Mouse (Mus musculus) megakaryocyte, embryonic 14.5 days (primary cell): Measurements from ENCODE around the gene Lrrc41. TPM values are rescaled to one million over a fixed set of nuclear protein-coding genes. Genes with fewer than 3 reads are reported as not detected.

Experiments
- H3K27me3 ChIP-seq: replicated peaks from 2 replicates; pipeline ENCODE3; 2012; ENCODE audit warnings: inconsistent platforms
- H3K36me3 ChIP-seq: replicated peaks from 2 replicates; pipeline ENCODE3; 2012; ENCODE audit warnings: low read length, inconsistent platforms, mixed read lengths
- H3K4me1 ChIP-seq: 2 replicates; pipeline ENCODE4 v1.6.1; 2012; ENCODE audit warnings: inconsistent platforms
- H3K4me3 ChIP-seq: replicated peaks from 2 replicates; pipeline ENCODE3; 2012; ENCODE audit warnings: moderate library complexity, mild to moderate bottlenecking, inconsistent platforms
- H3K9me3 ChIP-seq: 2 replicates; pipeline ENCODE4 v1.6.1; 2012; ENCODE audit warnings: inconsistent platforms
- FLI1 ChIP-seq: IDR thresholded peaks from 2 replicates; pipeline ENCODE4 v1.6.1; 2012; ENCODE audit warnings: low read length, inconsistent platforms, mixed read lengths
- GATA1 ChIP-seq: IDR thresholded peaks from 3 replicates; pipeline ENCODE4 v1.6.1; 2012; ENCODE audit warnings: mixed read lengths, low read length, inconsistent platforms, borderline replicate concordance
- polyA plus RNA-seq: library from polyadenylated mRNA; stranded (reverse); fragments of >175 nt; gene quantifications from 2 replicates; pipeline ENCODE4 v1.2.3, GENCODE M21; 2012; ENCODE audit warnings: low replicate concordance; ENCODE audit not compliant: insufficient read depth

Lrrc41 gene
- polyA plus RNA-seq, 1 experiment = 13.4 TPM

DNA sequence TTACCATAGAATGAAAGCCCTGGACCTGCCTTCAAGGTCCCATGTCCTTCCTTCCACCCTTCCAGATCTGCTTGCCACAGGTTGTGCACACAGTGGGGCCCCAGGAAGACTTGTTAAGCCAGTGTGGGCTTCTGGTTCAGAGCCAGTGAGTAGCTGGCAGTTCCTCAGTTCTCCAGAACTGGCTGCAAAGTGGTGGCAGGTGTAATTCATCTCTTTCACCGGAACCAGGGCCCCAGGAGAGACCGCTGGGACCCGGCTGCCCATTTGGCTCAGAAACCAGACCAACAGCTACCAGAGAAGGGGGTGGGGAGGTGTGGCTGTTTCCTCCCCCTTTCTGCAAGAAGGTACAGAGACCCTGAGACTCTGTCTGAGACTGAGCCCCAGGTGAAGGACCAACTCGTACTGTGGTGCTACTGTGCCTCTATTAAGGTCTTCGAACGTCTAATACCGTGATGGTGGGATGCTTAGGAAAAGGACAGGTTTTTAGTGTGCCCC, 68.3 kb downstream of the Lrrc41 start:
- TF ChIP-seq GATA1 (no peak), FLI1 (no peak)
- H3K4me1 ChIP-seq = peaks cover 20% of the 10 kb centered on the region
- peak overlapping the region; percentile 62 for H3K4me3 ChIP-seq
- H3K36me3 ChIP-seq = peaks cover 4% of the 10 kb centered on the region
- peaks cover 40% of the 10 kb centered on the region for H3K27me3 ChIP-seq
- peaks cover 6% of the 10 kb centered on the region for H3K9me3 ChIP-seq

DNA sequence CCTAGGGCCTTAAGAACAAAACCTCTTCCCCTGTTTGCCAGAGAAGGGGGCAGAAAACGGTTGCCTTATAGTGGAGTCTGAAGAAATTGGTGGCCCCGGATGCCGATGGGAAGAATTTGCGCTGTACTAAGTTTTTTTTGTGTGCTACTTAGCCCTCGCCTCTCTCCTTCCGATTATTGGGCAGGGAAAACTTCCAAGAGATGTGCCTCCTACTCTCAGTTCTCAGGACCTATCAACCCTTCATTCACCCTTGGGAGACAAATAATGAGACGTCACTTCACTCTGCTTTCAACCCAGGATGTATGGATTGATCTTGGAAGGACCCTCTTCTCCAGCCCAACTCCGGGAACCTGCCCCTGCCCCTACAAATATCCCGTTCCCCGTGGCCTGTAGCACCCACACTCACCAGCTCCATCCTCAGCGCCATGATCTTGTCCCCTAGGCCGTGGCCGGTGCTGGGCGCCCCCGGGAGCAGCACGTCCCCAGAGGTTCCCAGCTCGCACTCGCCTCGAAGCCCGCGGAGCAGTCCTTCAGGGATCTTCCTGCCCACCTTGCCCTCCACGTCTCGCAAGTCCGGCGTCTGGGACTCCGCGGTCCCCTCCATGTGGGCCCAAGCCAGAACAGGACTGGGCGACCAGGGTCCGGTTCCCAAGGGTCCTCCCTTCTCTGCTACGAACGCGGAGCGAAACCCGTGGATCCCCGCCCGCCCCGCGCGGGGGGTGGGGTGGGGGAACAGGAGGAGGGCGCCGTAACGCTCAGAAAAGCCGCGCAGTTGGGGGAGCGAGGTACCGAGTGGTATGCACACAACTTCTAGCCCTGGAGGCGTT, 69.0 kb downstream of the Lrrc41 start:
- H3K27me3 ChIP-seq = peaks cover 40% of the 10 kb centered on the region
- peak overlapping the region; percentile 91 for H3K4me3 ChIP-seq
- peaks cover 20% of the 10 kb centered on the region for H3K4me1 ChIP-seq
- H3K9me3 ChIP-seq = peaks cover 6% of the 10 kb centered on the region
- H3K36me3 ChIP-seq = peaks cover 4% of the 10 kb centered on the region
- no peak for TF ChIP-seq GATA1
- no peak for TF ChIP-seq FLI1

Other genes with a start within 250 kb of the Lrrc41 start
- gene Mob3c, start 247.2 kb upstream of the Lrrc41 start, polyA plus RNA-seq = 19.3 and 30.2 TPM in 2 replicates
- 293 and 361 TPM in 2 replicates for gene Mknk1, start 236.1 kb upstream of the Lrrc41 start, polyA plus RNA-seq
- gene Kncn, start 190.9 kb upstream of the Lrrc41 start, polyA plus RNA-seq = 0.29 TPM in 1 of 2 replicates, not detected in the other
- 0.16 TPM in 1 of 2 replicates, not detected in the other for gene 6430628N08Rik, start 184.6 kb upstream of the Lrrc41 start, polyA plus RNA-seq
- gene Dmbx1, start 135.3 kb upstream of the Lrrc41 start, polyA plus RNA-seq = not detected in 2 replicates
- 2.9 and 3.8 TPM in 2 replicates for gene Faah, start 57.3 kb upstream of the Lrrc41 start, polyA plus RNA-seq
- gene Nsun4, start 21.4 kb upstream of the Lrrc41 start, polyA plus RNA-seq = 0.27 TPM in 1 of 2 replicates, not detected in the other
- gene Uqcrh, start 198 bp upstream of the Lrrc41 start, polyA plus RNA-seq = 24.7 and 73.9 TPM in 2 replicates
- gene Rad54l, start 48.4 kb downstream of the Lrrc41 start, polyA plus RNA-seq = 0.75 TPM in 1 of 2 replicates, not detected in the other
- 1.0 and 6.1 TPM in 2 replicates for gene Pomgnt1, start 48.6 kb downstream of the Lrrc41 start, polyA plus RNA-seq
- 0.93 TPM in 1 of 2 replicates, not detected in the other for gene Lurap1, start 76.1 kb downstream of the Lrrc41 start, polyA plus RNA-seq
- gene Tspan1, start 92.3 kb downstream of the Lrrc41 start, polyA plus RNA-seq = not detected in 2 replicates
- not detected in 2 replicates for gene 1700042G07Rik, start 98.1 kb downstream of the Lrrc41 start, polyA plus RNA-seq
- gene Gm49337, start 98.1 kb downstream of the Lrrc41 start, polyA plus RNA-seq = not detected in 2 replicates
- 1.2 TPM in 1 of 2 replicates, not detected in the other for gene Pik3r3, start 146.3 kb downstream of the Lrrc41 start, polyA plus RNA-seq